Mouse (Mus musculus): ENCODE measurements around the gene Adamts9. TPM values are rescaled to one million over a fixed set of nuclear protein-coding genes. Genes with fewer than 3 reads are reported as not detected.

Gene Adamts9
- total and polyA plus RNA-seq, 3 experiments, result 0.27 TPM; not detected in 2

GRCm38 (mm10) chr6:92728084-92728483 is 215.2 kb downstream of the Adamts9 start:
- TF ChIP-seq CTCF (IDR thresholded peaks at IDR 0.05; ENCODE audit: low read depth, low read length) (no peak), TAL1 (conservative IDR thresholded peaks at IDR 0.05; ENCODE audit: low read depth, low read length) (no peak), POLR2AphosphoS5 (IDR thresholded peaks at IDR 0.05; ENCODE audit: insufficient replicate concordance, low read depth, low read length) (no peak), GATA2 (IDR thresholded peaks at IDR 0.05; ENCODE audit: borderline replicate concordance, low read depth, low read length) (no peak), GATA1 (IDR thresholded peaks at IDR 0.05; ENCODE audit: borderline replicate concordance, low read length) (no peak)
- peaks cover 5% of the 10 kb centered on the region; the same call in 1 of the 2 replicates for H3K9me3 ChIP-seq (replicated peaks)
- no peak for ATAC-seq (ENCODE audit: extremely low read depth, insufficient number of reproducible peaks, low FRiP score, poor library complexity, severe bottlenecking)
- no peak for DNase-seq (ENCODE audit: low spot score)
- H3K4me1 ChIP-seq (ENCODE audit: insufficient read depth, low read depth, low read length), result no peaks in the 10 kb centered on the region
- no peaks in the 10 kb centered on the region for H3K27me3 ChIP-seq (ENCODE audit: insufficient read depth, low read length)
- no peaks in the 10 kb centered on the region for H3K36me3 ChIP-seq (replicated peaks)
- H3K4me3 ChIP-seq (ENCODE audit: low read depth, low read length), result no peak overlapping the region

- no peak for TF ChIP-seq TAL1 (conservative IDR thresholded peaks at IDR 0.05; ENCODE audit: low read depth, low read length)
- TF ChIP-seq POLR2AphosphoS5 (IDR thresholded peaks at IDR 0.05; ENCODE audit: insufficient replicate concordance, low read depth, low read length), result no peak
- TF ChIP-seq CTCF (IDR thresholded peaks at IDR 0.05; ENCODE audit: low read depth, low read length), result no peak
- TF ChIP-seq GATA2 (IDR thresholded peaks at IDR 0.05; ENCODE audit: borderline replicate concordance, low read depth, low read length), result no peak
- TF ChIP-seq GATA1 (IDR thresholded peaks at IDR 0.05; ENCODE audit: borderline replicate concordance, low read length), result no peak
- no peak for ATAC-seq (ENCODE audit: extremely low read depth, insufficient number of reproducible peaks, low FRiP score, poor library complexity, severe bottlenecking)
- H3K9me3 ChIP-seq (replicated peaks), result peaks cover 5% of the 10 kb centered on the region; the same call in 1 of the 2 replicates
Observed at GRCm38 (mm10) chr6:92727351-92727986, 215.8 kb downstream of the Adamts9 start.

GRCm38 (mm10) chr6:92726121-92726520 is 217.2 kb downstream of the Adamts9 start:
- H3K4me3 ChIP-seq (ENCODE audit: low read depth, low read length), result no peak overlapping the region
- H3K36me3 ChIP-seq (replicated peaks), result no peaks in the 10 kb centered on the region
- no peak for DNase-seq (ENCODE audit: low spot score)
- no peaks in the 10 kb centered on the region for H3K4me1 ChIP-seq (ENCODE audit: insufficient read depth, low read depth, low read length)
- ATAC-seq (ENCODE audit: extremely low read depth, insufficient number of reproducible peaks, low FRiP score, poor library complexity, severe bottlenecking), result no peak
- H3K27me3 ChIP-seq (ENCODE audit: insufficient read depth, low read length), result no peaks in the 10 kb centered on the region
- H3K9me3 ChIP-seq (replicated peaks), result peaks cover 5% of the 10 kb centered on the region; the same call in 1 of the 2 replicates
- TF ChIP-seq TAL1 (conservative IDR thresholded peaks at IDR 0.05; ENCODE audit: low read depth, low read length), result no peak
- TF ChIP-seq GATA1 (IDR thresholded peaks at IDR 0.05; ENCODE audit: borderline replicate concordance, low read length), result no peak
- no peak for TF ChIP-seq GATA2 (IDR thresholded peaks at IDR 0.05; ENCODE audit: borderline replicate concordance, low read depth, low read length)
- no peak for TF ChIP-seq CTCF (IDR thresholded peaks at IDR 0.05; ENCODE audit: low read depth, low read length)

More at GRCm38 (mm10) chr6:92727351-92727986, 215.8 kb downstream of the Adamts9 start:
- Histone ChIP-seq H3K4me3 (ENCODE audit: low read depth, low read length) (no peak overlapping the region), H3K4me1 (ENCODE audit: insufficient read depth, low read depth, low read length) (no peaks in the 10 kb centered on the region), H3K36me3 (replicated peaks) (no peaks in the 10 kb centered on the region), H3K27me3 (ENCODE audit: insufficient read depth, low read length) (no peaks in the 10 kb centered on the region)
- DNase-seq (ENCODE audit: low spot score), result no peak

DNA sequence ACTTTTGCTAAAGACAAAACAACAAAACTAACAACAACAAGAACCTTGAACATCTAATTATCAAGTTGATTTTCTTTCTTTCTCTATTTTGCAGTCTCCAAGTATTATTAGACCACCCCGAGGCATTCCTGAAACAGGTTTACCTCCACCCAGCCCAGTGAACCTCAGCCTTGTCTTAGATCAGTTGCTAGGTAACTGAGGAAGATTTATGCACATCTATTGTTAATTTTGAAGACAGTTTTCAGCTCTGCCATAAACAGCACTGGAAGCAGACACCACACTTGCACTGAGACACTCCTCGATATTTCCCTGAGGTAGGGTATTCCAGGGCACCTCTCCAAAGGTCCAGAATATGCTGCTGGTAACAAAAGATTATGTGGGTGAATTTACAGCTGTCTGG is 218.9 kb downstream of the Adamts9 start:
- ATAC-seq (ENCODE audit: extremely low read depth, insufficient number of reproducible peaks, low FRiP score, poor library complexity, severe bottlenecking) (no peak), DNase-seq (ENCODE audit: low spot score) (no peak)
- Histone ChIP-seq H3K9me3 (replicated peaks) (peaks cover 5% of the 10 kb centered on the region; the same call in 1 of the 2 replicates), H3K27me3 (ENCODE audit: insufficient read depth, low read length) (no peaks in the 10 kb centered on the region), H3K4me3 (ENCODE audit: low read depth, low read length) (no peak overlapping the region), H3K36me3 (replicated peaks) (no peaks in the 10 kb centered on the region), H3K4me1 (ENCODE audit: insufficient read depth, low read depth, low read length) (no peaks in the 10 kb centered on the region)
- TF ChIP-seq GATA2 (IDR thresholded peaks at IDR 0.05; ENCODE audit: borderline replicate concordance, low read depth, low read length) (no peak), GATA1 (IDR thresholded peaks at IDR 0.05; ENCODE audit: borderline replicate concordance, low read length) (no peak)

Other genes with a start within 250 kb of the Adamts9 start
- not detected in 2 replicates for gene Prickle2, start 237.3 kb downstream of the Adamts9 start, total RNA-seq (2014; fragmentation: Nextera tagmentation)
- gene Prickle2, start 237.3 kb downstream of the Adamts9 start, total RNA-seq (2017), result 0.05 and 0.06 TPM in 2 replicates
- gene Prickle2, start 237.3 kb downstream of the Adamts9 start, polyA plus RNA-seq (2012), result not detected in 2 replicates
- not detected in 2 replicates for gene A730049H05Rik, start 127.0 kb downstream of the Adamts9 start, total RNA-seq (2014; fragmentation: Nextera tagmentation)
- 0.22 and 0.29 TPM in 2 replicates for gene A730049H05Rik, start 127.0 kb downstream of the Adamts9 start, total RNA-seq (2017)
- gene A730049H05Rik, start 127.0 kb downstream of the Adamts9 start, polyA plus RNA-seq (2012), result not detected in 2 replicates
- not detected in 2 replicates for gene Gm15737, start 74.1 kb downstream of the Adamts9 start, total RNA-seq (2014; fragmentation: Nextera tagmentation)
- gene Gm15737, start 74.1 kb downstream of the Adamts9 start, total RNA-seq (2017), result 0.05 and 0.06 TPM in 2 replicates
- not detected in 2 replicates for gene Gm15737, start 74.1 kb downstream of the Adamts9 start, polyA plus RNA-seq (2012)